8 mouse cellular contexts compared by ENCODE assay signal in genomic region chr2:126875516-126875835, GRCm38 (mm10). TPM values are rescaled to one million over a fixed set of nuclear protein-coding genes. Genes with fewer than 3 reads are reported as not detected.
DNase-seq lines count a peak whose midpoint lies in the region; ATAC-seq and TF ChIP-seq lines count a peak whose summit lies in the region.

No protein-coding gene starts in this region.

- WGBS in kidney, embryonic 15.5 days = 0% methylated on average over 18 of the region's 18 CpGs
- WGBS in liver, embryonic 16.5 days (ENCODE audit: insufficient replicate concordance) = under 1% methylated on average over 18 of the region's 18 CpGs
- WGBS in neural tube, embryonic 15.5 days = under 1% methylated on average over 18 of the region's 18 CpGs

- H3K36me3 ChIP-seq in G1E (replicated peaks) = peaks cover 3% of the 10 kb centered on the region
- H3K36me3 ChIP-seq in kidney, embryonic 15.5 days = no peaks in the 10 kb centered on the region
- H3K36me3 ChIP-seq in liver, embryonic 16.5 days (ENCODE audit: control insufficient read depth, insufficient read depth) = no peaks in the 10 kb centered on the region
- no peaks in the 10 kb centered on the region for H3K36me3 ChIP-seq in neural tube, embryonic 15.5 days

- H3K27me3 ChIP-seq in G1E (ENCODE audit: insufficient read depth, low read length) = no peaks in the 10 kb centered on the region
- no peaks in the 10 kb centered on the region for H3K27me3 ChIP-seq in kidney, embryonic 15.5 days
- H3K27me3 ChIP-seq in liver, embryonic 16.5 days (ENCODE audit: control insufficient read depth, insufficient read depth, low read depth, low read length) = no peaks in the 10 kb centered on the region
- no peaks in the 10 kb centered on the region for H3K27me3 ChIP-seq in neural tube, embryonic 15.5 days (replicated peaks)

- peak; percentile 54 for DNase-seq in embryo, embryonic 11 days
- no peak for DNase-seq in embryo, embryonic 9.5 days (ENCODE audit: extremely low spot score)
- DNase-seq in G1E (ENCODE audit: low spot score) = peak; percentile 21
- peak; percentile 46 to 51 for DNase-seq in cerebellum, postnatal 14 days
- DNase-seq in heart, adult 8-10 months (ENCODE audit: low spot score) = peak; percentile 44

- H3K9me3 ChIP-seq in G1E (replicated peaks) = no peaks in the 10 kb centered on the region
- H3K9me3 ChIP-seq in kidney, embryonic 15.5 days (replicated peaks) = no peaks in the 10 kb centered on the region
- no peaks in the 10 kb centered on the region for H3K9me3 ChIP-seq in liver, embryonic 16.5 days (replicated peaks; ENCODE audit: control insufficient read depth, low read length)
- no peaks in the 10 kb centered on the region for H3K9me3 ChIP-seq in neural tube, embryonic 15.5 days (replicated peaks)

- TF ChIP-seq CTCF in G1E (IDR thresholded peaks at IDR 0.05; ENCODE audit: low read depth, low read length) = no peak

- peaks cover 28% of the 10 kb centered on the region for H3K4me1 ChIP-seq in G1E (ENCODE audit: insufficient read depth, low read depth, low read length)
- H3K4me1 ChIP-seq in kidney, embryonic 15.5 days = peaks cover 14% of the 10 kb centered on the region
- H3K4me1 ChIP-seq in liver, embryonic 16.5 days (ENCODE audit: control insufficient read depth, low read depth, low read length) = peaks cover 6% of the 10 kb centered on the region
- H3K4me1 ChIP-seq in neural tube, embryonic 15.5 days = peaks cover 17% of the 10 kb centered on the region

- peak overlapping the region; percentile 99 for H3K27ac ChIP-seq in kidney, embryonic 15.5 days
- peak overlapping the region; percentile 99 for H3K27ac ChIP-seq in liver, embryonic 16.5 days (ENCODE audit: low read length)
- peak overlapping the region; percentile 94 for H3K27ac ChIP-seq in neural tube, embryonic 15.5 days (replicated peaks)

- ATAC-seq in G1E (ENCODE audit: extremely low read depth, insufficient number of reproducible peaks, low FRiP score, poor library complexity, severe bottlenecking) = no peak; the same call in 1 of the 2 replicates
- ATAC-seq in kidney, embryonic 15.5 days (replicated peaks; ENCODE audit: low FRiP score) = peak; percentile 67
- ATAC-seq in liver, embryonic 16.5 days (ENCODE audit: low read depth) = peak; percentile 27
- ATAC-seq in neural tube, embryonic 15.5 days (ENCODE audit: low FRiP score) = peak; percentile 66

- peak overlapping the region; percentile 95 for H3K9ac ChIP-seq in kidney, embryonic 15.5 days
- peak overlapping the region; percentile 82 for H3K9ac ChIP-seq in liver, embryonic 16.5 days (ENCODE audit: low read depth, low read length)
- H3K9ac ChIP-seq in neural tube, embryonic 15.5 days (replicated peaks) = peak overlapping the region; percentile 79

- peak overlapping the region; percentile 71 for H3K4me3 ChIP-seq in G1E (ENCODE audit: low read depth, low read length)
- H3K4me3 ChIP-seq in kidney, embryonic 15.5 days (replicated peaks) = peak overlapping the region; percentile 88
- peak overlapping the region; percentile 84 for H3K4me3 ChIP-seq in liver, embryonic 16.5 days (ENCODE audit: low read depth, low read length)
- peak overlapping the region; percentile 80 for H3K4me3 ChIP-seq in neural tube, embryonic 15.5 days (replicated peaks)

- peak overlapping the region; percentile 57 for H3K4me2 ChIP-seq in kidney, embryonic 15.5 days
- H3K4me2 ChIP-seq in liver, embryonic 16.5 days (ENCODE audit: low read depth, low read length) = peak overlapping the region; percentile 84
- H3K4me2 ChIP-seq in neural tube, embryonic 15.5 days = peak overlapping the region; percentile 85

RNA-seq across cellular contexts. Expression of gene Trpm7, which starts 0.6 kb away (rescaled TPM):
- 141 and 143 TPM in 2 replicates for total RNA-seq in G1E (2014; fragmentation: Nextera tagmentation)
- 92.2 and 107 TPM in 2 replicates for total RNA-seq in G1E (2017)
- 10.3 and 11.2 TPM in 2 replicates for polyA plus RNA-seq in G1E (2012)
- total RNA-seq in heart, adult 8-10 months (2022) = 10 to 100 TPM; 22.3 to 30.7 (median 25.0) TPM
- polyA plus RNA-seq in kidney, embryonic 15.5 days (2015; fragmentation: Nextera tagmentation; extraction: Ambion mirVana) = 46.4 and 50.6 TPM in 2 replicates
- polyA plus RNA-seq in liver, embryonic 16.5 days (2015; fragmentation: Nextera tagmentation; extraction: Ambion mirVana) = 15.8 and 18.4 TPM in 2 replicates
- polyA plus RNA-seq in neural tube, embryonic 15.5 days (2015; fragmentation: Nextera tagmentation; extraction: Ambion mirVana) = 28.5 and 38.1 TPM in 2 replicates

RNA-seq across cellular contexts. Expression of gene Sppl2a, which starts 57.6 kb away (rescaled TPM):
- total RNA-seq in G1E (2014; fragmentation: Nextera tagmentation) = 63.4 and 68.4 TPM in 2 replicates
- total RNA-seq in G1E (2017) = 49.0 and 50.2 TPM in 2 replicates
- 4.9 and 6.4 TPM in 2 replicates for polyA plus RNA-seq in G1E (2012)
- total RNA-seq in heart, adult 8-10 months (2022) = 10 to 100 TPM; 47.5 to 59.2 (median 53.3) TPM
- 37.0 and 40.6 TPM in 2 replicates for polyA plus RNA-seq in kidney, embryonic 15.5 days (2015; fragmentation: Nextera tagmentation; extraction: Ambion mirVana)
- 22.0 and 23.4 TPM in 2 replicates for polyA plus RNA-seq in liver, embryonic 16.5 days (2015; fragmentation: Nextera tagmentation; extraction: Ambion mirVana)
- 30.7 and 44.1 TPM in 2 replicates for polyA plus RNA-seq in neural tube, embryonic 15.5 days (2015; fragmentation: Nextera tagmentation; extraction: Ambion mirVana)
